Mouse (Mus musculus): ENCODE data around the gene Snd1. TPM values are rescaled to one million over a fixed set of nuclear protein-coding genes. Genes with fewer than 3 reads are reported as not detected.
A peak's percentile ranks its signal among the peaks of the same experiment; 100 is the strongest.
"Not testable (repeated sequence)": the region's sequence is repeated elsewhere in the genome, so short reads cannot be mapped to it uniquely, and the experiment has no call there.

Gene Snd1
- polyA plus RNA-seq, 1 experiment from 2014 or later: 34.9 TPM

DNA sequence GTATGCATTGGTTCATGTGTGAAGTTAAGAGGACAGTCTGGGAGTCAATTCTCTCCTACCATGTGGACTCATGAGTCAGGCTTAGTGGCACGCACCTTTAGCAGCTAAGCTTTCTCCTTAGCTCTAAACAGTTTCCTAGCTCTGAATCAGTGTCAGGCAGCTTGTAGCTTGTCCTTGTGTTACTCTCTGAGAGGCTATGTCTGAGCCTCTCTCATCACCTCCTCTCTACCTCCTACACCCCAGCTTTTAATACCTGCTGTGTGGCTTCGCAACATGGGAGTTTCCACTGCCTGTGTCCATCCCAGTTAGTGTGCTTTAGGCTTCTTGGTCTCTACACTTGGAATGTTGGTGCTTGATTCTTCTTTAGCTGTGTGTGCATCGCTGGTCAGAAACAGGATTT, 39.3 kb downstream of the Snd1 start:
- WGBS (ENCODE audit: insufficient replicate concordance): 84% methylated on average over 3 of the region's 3 CpGs
- Histone ChIP-seq H3K9ac (replicated peaks) (no peak overlapping the region), H3K36me3 (replicated peaks; ENCODE audit: insufficient read depth, low read length) (peaks cover 20% of the 10 kb centered on the region; the same call in 1 of the 2 replicates), H3K27ac (ENCODE audit: low read depth) (no peak overlapping the region), H3K27me3 (ENCODE audit: insufficient read depth, low read length) (no peaks in the 10 kb centered on the region), H3K4me1 (ENCODE audit: insufficient read depth) (no peaks in the 10 kb centered on the region), H3K4me3 (ENCODE audit: low read depth, low read length) (no peak overlapping the region), H3K9me3 (ENCODE audit: low read length) (no peaks in the 10 kb centered on the region), H3K4me2 (ENCODE audit: low read depth, low read length) (no peak overlapping the region)
- ATAC-seq (no peak), DNase-seq (no peak)
- TF ChIP-seq EP300 (IDR thresholded peaks at IDR 0.05; ENCODE audit: low read depth) (no peak), CTCF (IDR thresholded peaks at IDR 0.05; ENCODE audit: low read depth) (no peak)

DNA sequence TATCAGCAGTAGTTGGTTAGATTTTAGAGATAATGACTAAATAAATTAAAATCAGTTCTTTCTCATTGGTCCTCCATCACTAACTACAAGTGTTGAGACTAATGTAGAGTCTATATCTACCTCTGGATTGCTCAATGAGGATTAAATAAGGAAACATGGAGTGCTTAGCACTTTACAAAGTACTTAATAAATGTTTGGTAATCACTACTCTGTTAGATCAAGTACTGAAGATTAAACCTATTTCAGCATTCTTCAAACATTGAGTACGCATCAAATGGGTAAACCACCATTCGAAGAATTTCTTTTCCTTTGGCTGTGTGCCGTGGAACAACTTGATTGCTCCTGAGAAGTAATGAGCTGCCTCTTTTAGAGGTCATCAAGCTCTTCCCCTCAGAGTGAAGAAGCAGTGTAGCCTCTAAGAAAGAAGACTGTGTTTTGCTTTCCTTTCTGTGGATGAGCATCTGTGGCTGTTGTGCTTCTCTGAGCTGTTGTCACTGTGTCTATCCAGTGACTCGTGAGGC, 40.0 kb downstream of the Snd1 start:
- no peak overlapping the region for H3K9ac ChIP-seq (replicated peaks)
- H3K9me3 ChIP-seq (ENCODE audit: low read length): no peaks in the 10 kb centered on the region
- H3K4me2 ChIP-seq (ENCODE audit: low read depth, low read length): no peak overlapping the region
- H3K4me1 ChIP-seq (ENCODE audit: insufficient read depth): no peaks in the 10 kb centered on the region
- no peak for TF ChIP-seq CTCF (IDR thresholded peaks at IDR 0.05; ENCODE audit: low read depth)
- TF ChIP-seq EP300 (IDR thresholded peaks at IDR 0.05; ENCODE audit: low read depth): no peak
- no peaks in the 10 kb centered on the region for H3K27me3 ChIP-seq (ENCODE audit: insufficient read depth, low read length)
- H3K27ac ChIP-seq (ENCODE audit: low read depth): no peak overlapping the region
- H3K4me3 ChIP-seq (ENCODE audit: low read depth, low read length): no peak overlapping the region
- WGBS (ENCODE audit: insufficient replicate concordance): 91% methylated on average over 4 of the region's 4 CpGs
- ATAC-seq (no peak), DNase-seq (no peak)
- peaks cover 22% of the 10 kb centered on the region; the same call in 1 of the 2 replicates for H3K36me3 ChIP-seq (replicated peaks; ENCODE audit: insufficient read depth, low read length)

DNA sequence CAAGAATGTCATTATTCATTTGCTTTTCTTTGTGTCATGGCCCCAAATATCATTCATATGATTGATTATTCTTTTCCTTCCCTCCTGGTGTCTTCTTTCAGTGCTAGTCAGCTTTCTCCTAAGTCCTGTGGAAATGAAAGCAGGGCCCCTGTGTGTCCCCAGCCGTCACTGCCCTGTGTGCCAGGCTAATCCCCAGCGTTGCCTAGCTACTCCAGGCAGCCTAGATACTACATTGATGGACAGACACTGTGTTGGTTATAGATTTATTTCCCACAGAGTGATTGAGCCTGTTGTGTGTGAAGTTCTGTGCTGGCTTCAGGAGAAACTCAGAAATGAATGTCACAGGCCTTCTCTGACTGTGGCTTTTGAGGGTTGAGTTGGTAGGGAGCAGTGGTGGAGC, 41.7 kb downstream of the Snd1 start:
- TF ChIP-seq CTCF (IDR thresholded peaks at IDR 0.05; ENCODE audit: low read depth) (no peak), EP300 (IDR thresholded peaks at IDR 0.05; ENCODE audit: low read depth) (no peak)
- peaks cover 27% of the 10 kb centered on the region; the same call in 1 of the 2 replicates for H3K36me3 ChIP-seq (replicated peaks; ENCODE audit: insufficient read depth, low read length)
- no peaks in the 10 kb centered on the region for H3K27me3 ChIP-seq (ENCODE audit: insufficient read depth, low read length)
- H3K9me3 ChIP-seq (ENCODE audit: low read length): no peaks in the 10 kb centered on the region
- H3K4me3 ChIP-seq (ENCODE audit: low read depth, low read length): no peak overlapping the region
- H3K4me1 ChIP-seq (ENCODE audit: insufficient read depth): no peaks in the 10 kb centered on the region
- no peak for ATAC-seq
- no peak overlapping the region for H3K4me2 ChIP-seq (ENCODE audit: low read depth, low read length)
- H3K9ac ChIP-seq (replicated peaks): no peak overlapping the region
- no peak overlapping the region for H3K27ac ChIP-seq (ENCODE audit: low read depth)
- 84% methylated on average over 2 of the region's 2 CpGs for WGBS (ENCODE audit: insufficient replicate concordance)
- no peak for DNase-seq

DNA sequence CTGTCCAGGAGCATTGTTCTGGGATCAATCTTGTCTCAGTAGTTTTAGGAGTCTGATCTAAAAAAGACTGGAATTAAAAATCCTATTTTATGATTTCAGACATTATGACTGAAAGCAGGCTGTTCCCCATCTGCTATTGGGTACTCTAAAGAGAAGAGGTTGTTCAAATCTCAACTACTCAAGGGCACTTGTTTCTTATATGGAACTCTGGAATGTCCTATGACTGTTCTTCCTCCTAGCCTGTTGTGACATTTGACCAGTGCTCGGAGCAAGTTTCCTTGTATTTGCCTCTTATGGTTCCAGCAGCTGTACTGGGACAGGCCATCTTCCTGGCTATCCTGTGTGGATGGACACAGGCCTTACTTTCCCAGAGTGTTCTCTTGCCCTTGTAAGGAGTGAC, 42.1 kb downstream of the Snd1 start:
- no peaks in the 10 kb centered on the region for H3K27me3 ChIP-seq (ENCODE audit: insufficient read depth, low read length)
- H3K36me3 ChIP-seq (replicated peaks; ENCODE audit: insufficient read depth, low read length): peaks cover 27% of the 10 kb centered on the region; the same call in 1 of the 2 replicates

DNA sequence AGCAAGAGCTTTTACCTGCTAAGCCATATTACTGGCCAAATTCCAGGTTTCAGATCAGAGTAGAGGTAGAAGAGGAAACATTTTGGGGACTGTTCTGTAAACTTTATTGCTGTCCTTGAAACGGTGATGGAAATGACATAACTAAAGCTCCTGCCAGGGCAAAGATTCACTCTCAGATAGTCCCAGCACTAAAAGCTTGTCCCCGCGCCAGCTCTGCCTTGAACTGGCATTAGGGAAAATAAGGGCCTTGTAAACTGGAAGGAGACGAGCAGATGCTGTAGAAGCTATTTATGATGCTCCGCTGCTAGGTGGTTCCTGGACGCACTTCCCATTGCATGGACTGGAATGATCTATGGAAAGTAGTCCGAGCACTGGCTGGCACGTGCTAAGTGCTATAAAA, 44.5 kb downstream of the Snd1 start:
- H3K4me1 ChIP-seq (ENCODE audit: insufficient read depth): no peaks in the 10 kb centered on the region
- H3K4me3 ChIP-seq (ENCODE audit: low read depth, low read length): no peak overlapping the region
- DNase-seq (no peak), ATAC-seq (no peak)
- 89% methylated on average over 8 of the region's 8 CpGs for WGBS (ENCODE audit: insufficient replicate concordance)
- H3K27ac ChIP-seq (ENCODE audit: low read depth): no peak overlapping the region
- no peaks in the 10 kb centered on the region for H3K9me3 ChIP-seq (ENCODE audit: low read length)
- H3K4me2 ChIP-seq (ENCODE audit: low read depth, low read length): no peak overlapping the region
- no peaks in the 10 kb centered on the region for H3K27me3 ChIP-seq (ENCODE audit: insufficient read depth, low read length)
- no peak overlapping the region for H3K9ac ChIP-seq (replicated peaks)
- TF ChIP-seq CTCF (IDR thresholded peaks at IDR 0.05; ENCODE audit: low read depth) (no peak), EP300 (IDR thresholded peaks at IDR 0.05; ENCODE audit: low read depth) (no peak)
- peaks cover 26% of the 10 kb centered on the region for H3K36me3 ChIP-seq (replicated peaks; ENCODE audit: insufficient read depth, low read length)

More for the DNA sequence above, 42.1 kb downstream of the Snd1 start:
- Histone ChIP-seq H3K4me2 (ENCODE audit: low read depth, low read length) (no peak overlapping the region), H3K4me1 (ENCODE audit: insufficient read depth) (no peaks in the 10 kb centered on the region), H3K27ac (ENCODE audit: low read depth) (no peak overlapping the region), H3K9ac (replicated peaks) (no peak overlapping the region), H3K9me3 (ENCODE audit: low read length) (no peaks in the 10 kb centered on the region), H3K4me3 (ENCODE audit: low read depth, low read length) (no peak overlapping the region)
- WGBS (ENCODE audit: insufficient replicate concordance): 72% methylated on average over 1 of the region's 1 CpGs
- DNase-seq: no peak
- TF ChIP-seq EP300 (IDR thresholded peaks at IDR 0.05; ENCODE audit: low read depth) (no peak), CTCF (IDR thresholded peaks at IDR 0.05; ENCODE audit: low read depth) (no peak)
- no peak for ATAC-seq

DNA sequence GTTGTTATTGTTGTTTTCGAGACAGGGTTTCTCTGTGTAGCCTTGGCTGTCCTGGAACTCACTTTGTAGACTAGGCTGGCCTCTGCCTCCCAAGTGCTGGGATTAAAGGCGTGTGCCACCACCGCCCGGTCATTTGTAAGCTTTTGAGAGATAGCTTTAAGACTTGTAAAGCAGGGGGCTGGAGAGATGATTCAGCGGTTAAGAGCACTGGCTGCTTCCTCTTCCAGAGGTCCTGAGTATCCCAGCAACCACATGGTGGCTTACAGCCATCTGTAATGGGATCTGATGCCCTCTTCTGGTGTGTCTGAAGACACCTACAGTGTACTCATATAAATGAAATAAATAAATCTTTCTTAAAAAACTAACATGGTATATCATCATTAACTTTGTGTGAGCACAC, 45.8 kb downstream of the Snd1 start:
- not testable (repeated sequence) for H3K4me3 ChIP-seq (ENCODE audit: low read depth, low read length); H3K9ac ChIP-seq (replicated peaks); DNase-seq; H3K4me2 ChIP-seq (ENCODE audit: low read depth, low read length); H3K27me3 ChIP-seq (ENCODE audit: insufficient read depth, low read length); H3K9me3 ChIP-seq (ENCODE audit: low read length); H3K27ac ChIP-seq (ENCODE audit: low read depth); ATAC-seq; H3K4me1 ChIP-seq (ENCODE audit: insufficient read depth)
- H3K36me3 ChIP-seq (replicated peaks; ENCODE audit: insufficient read depth, low read length): peaks cover 26% of the 10 kb centered on the region
- whole genome bisulfite sequencing (ENCODE audit: insufficient replicate concordance): 56% methylated on average over 5 of the region's 5 CpGs
- 0 out of 2 replicates have a peak, but pooled peaks have one; percentile 15 for TF ChIP-seq CTCF (IDR thresholded peaks at IDR 0.05; ENCODE audit: low read depth)

DNA sequence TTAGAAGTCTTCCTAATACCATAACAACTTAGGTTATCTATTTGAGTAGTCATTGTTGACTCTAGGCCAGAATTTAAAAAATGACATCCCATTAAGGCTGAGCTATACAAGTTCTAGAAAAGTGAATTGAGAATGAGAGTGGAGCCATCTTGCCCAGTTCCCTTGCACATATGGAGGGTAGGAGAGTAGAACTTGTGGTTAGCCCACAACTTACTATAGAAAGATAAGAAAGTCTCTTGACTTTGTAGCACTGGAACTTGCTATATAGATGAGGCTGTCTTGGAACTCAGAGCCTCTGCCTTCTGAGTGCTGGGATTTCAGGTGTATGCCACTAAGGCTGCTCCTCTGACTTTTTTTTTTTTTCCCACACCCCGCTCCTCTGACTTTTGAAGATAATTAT, 46.5 kb downstream of the Snd1 start:
- TF ChIP-seq CTCF (IDR thresholded peaks at IDR 0.05; ENCODE audit: low read depth) (no peak), EP300 (IDR thresholded peaks at IDR 0.05; ENCODE audit: low read depth) (no peak)
- Histone ChIP-seq H3K9me3 (ENCODE audit: low read length) (no peaks in the 10 kb centered on the region), H3K27me3 (ENCODE audit: insufficient read depth, low read length) (no peaks in the 10 kb centered on the region), H3K9ac (replicated peaks) (no peak overlapping the region), H3K4me2 (ENCODE audit: low read depth, low read length) (no peak overlapping the region), H3K4me1 (ENCODE audit: insufficient read depth) (no peaks in the 10 kb centered on the region), H3K36me3 (replicated peaks; ENCODE audit: insufficient read depth, low read length) (peaks cover 24% of the 10 kb centered on the region), H3K27ac (ENCODE audit: low read depth) (no peak overlapping the region), H3K4me3 (ENCODE audit: low read depth, low read length) (no peak overlapping the region)
- DNase-seq (no peak), ATAC-seq (no peak)
- WGBS (ENCODE audit: insufficient replicate concordance): 68% methylated on average over 1 of the region's 1 CpGs

All from liver, postnatal 0 days (tissue).